In genomic region chr13:97208112-97208478, GRCm38 (mm10) we compare ENCODE assay signal across 10 mouse cellular contexts. TPM values are rescaled to one million over a fixed set of nuclear protein-coding genes. Genes with fewer than 3 reads are reported as not detected.
DNase-seq lines count a peak whose midpoint lies in the region; TF ChIP-seq lines count a peak whose summit lies in the region.
"Had no signal": no experiment of that assay in that cellular context is flagged by ENCODE, and none has a peak within 500 bp of the region (broad histone marks: within the 10 kb centered on the region; RNA-seq: fewer than 3 reads in every experiment).

No protein-coding gene starts in this region.

- no peak overlapping the region for H3K4me3 ChIP-seq in layer of hippocampus, adult 2 months
- H3K4me3 ChIP-seq in macrophage (ENCODE audit: inconsistent target) = no peak overlapping the region
- H3K4me3 ChIP-seq in gastrocnemius, adult 2 months = no peak overlapping the region
- H3K4me3 ChIP-seq: neural tube, embryonic 15.5 days had no signal

- H3K79me2 ChIP-seq in macrophage (ENCODE audit: inconsistent target) = no peaks in the 10 kb centered on the region

- no peak for DNase-seq in layer of hippocampus, adult 2 months (ENCODE audit: low spot score in 2 of 2)
- DNase-seq in layer of hippocampus, postnatal 36 days = no peak
- peak; percentile 79 for DNase-seq in ZHBTc4 (ENCODE audit: low read depth, low spot score)
- peak; percentile 88 for DNase-seq in thymus, postnatal 0 days (ENCODE audit: low spot score)
- no peak for DNase-seq in gastrocnemius, adult 2 months
- no peak for DNase-seq in embryo, embryonic 10.5 days (ENCODE audit: low spot score)
- DNase-seq in frontal cortex, adult 2 months (ENCODE audit: extremely low spot score in 1 of 2, low spot score in 1 of 2) = no peak
- DNase-seq: gastrocnemius, postnatal 25 days had no signal

- H3K27ac ChIP-seq in layer of hippocampus, adult 2 months = peak overlapping the region; percentile 32; the same call in 1 of the 2 replicates
- H3K27ac ChIP-seq in macrophage = peak overlapping the region; percentile 13; the same call in 1 of the 2 replicates
- H3K27ac ChIP-seq in gastrocnemius, adult 2 months = no peak overlapping the region
- H3K27ac ChIP-seq: neural tube, embryonic 15.5 days had no signal

- intact Hi-C loops in gastrocnemius, adult 2 months (cut with DNase I) = no loop called here

- WGBS in macrophage (ENCODE audit: missing documents) = 15% methylated on average over 7 of the region's 7 CpGs

- no peak for TF ChIP-seq CTCF in layer of hippocampus, adult 2 months (conservative IDR thresholded peaks at IDR 0.05)
- TF ChIP-seq CTCF in gastrocnemius, adult 2 months (IDR thresholded peaks at IDR 0.05) = no peak

- H3K36me3 ChIP-seq in macrophage (ENCODE audit: inconsistent target) = no peaks in the 10 kb centered on the region
- H3K36me3 ChIP-seq: neural tube, embryonic 15.5 days had no signal

RNA-seq across cellular contexts. Expression of gene Hexb, which starts 9.9 kb away (rescaled TPM):
- total RNA-seq in layer of hippocampus, adult 2 months (2021) = 100 to 1,000 TPM; 118 to 124 TPM
- total RNA-seq in layer of hippocampus, postnatal 36 days (2021) = 100 to 1,000 TPM; 117 to 122 TPM
- 10 to 100 TPM in 16 of 26 experiments, 1 to 10 TPM in 10; 4.6 to 48.1 (median 14.8) TPM for total RNA-seq in macrophage (2018; cell fraction: chromatin; rRNA removed)
- total RNA-seq in macrophage (2018; cell fraction: cytosol; rRNA removed) = 100 to 1,000 TPM in 24 of 26 experiments, 10 to 100 TPM in 2; 93.2 to 216 (median 132) TPM
- 100 to 1,000 TPM in 20 of 26 experiments, 10 to 100 TPM in 6; 27.6 to 165 (median 120) TPM for total RNA-seq in macrophage (2018; cell fraction: nucleus; rRNA removed)
- 132 to 213 TPM (median 194 TPM) in 3 replicates for polyA plus RNA-seq in macrophage (2018)
- polyA plus RNA-seq in thymus, postnatal 0 days (2015; fragmentation: Nextera tagmentation; extraction: Ambion mirVana) = 97.2 and 99.2 TPM in 2 replicates
- 10 to 100 TPM in 1 of 2 experiments, 1 to 10 TPM in 1; 7.6 to 10.9 TPM for total RNA-seq in gastrocnemius, adult 2 months (2021)
- polyA plus RNA-seq in frontal cortex, adult 2 months (2012; rRNA removed) = 108 and 160 TPM in 2 replicates

RNA-seq across cellular contexts. Expression of gene Enc1, which starts 32.8 kb away (rescaled TPM):
- 100 to 1,000 TPM; 744 to 746 TPM for total RNA-seq in layer of hippocampus, adult 2 months (2021)
- total RNA-seq in layer of hippocampus, postnatal 36 days (2021) = 100 to 1,000 TPM; 689 to 742 TPM
- total RNA-seq in macrophage (2018; cell fraction: chromatin; rRNA removed) = 10 to 100 TPM in 2 of 26 experiments, 1 to 10 TPM in 21, under 1 TPM in 3; 0.89 to 12.9 (median 2.6) TPM
- total RNA-seq in macrophage (2018; cell fraction: cytosol; rRNA removed) = 10 to 100 TPM in 12 of 26 experiments, 1 to 10 TPM in 14; 2.9 to 22.2 (median 7.3) TPM
- 10 to 100 TPM in 7 of 26 experiments, 1 to 10 TPM in 19; 3.0 to 22.6 (median 7.3) TPM for total RNA-seq in macrophage (2018; cell fraction: nucleus; rRNA removed)
- 8.5 to 16.0 TPM (median 15.6 TPM) in 3 replicates for polyA plus RNA-seq in macrophage (2018)
- polyA plus RNA-seq in thymus, postnatal 0 days (2015; fragmentation: Nextera tagmentation; extraction: Ambion mirVana) = 1.9 and 2.0 TPM in 2 replicates
- total RNA-seq in gastrocnemius, adult 2 months (2021) = 1 to 10 TPM; 1.1 to 4.8 TPM
- polyA plus RNA-seq in frontal cortex, adult 2 months (2012; rRNA removed) = 204 and 210 TPM in 2 replicates

Comparison
In these comparisons a context has a peak if more than half of its experiments do, and no peak if none do; other contexts are left out.
1. DNase-seq: peak in ZHBTc4 (single experiment) and thymus, postnatal 0 days (single experiment); none in layer of hippocampus, adult 2 months (0 of 2), layer of hippocampus, postnatal 36 days (0 of 2), gastrocnemius, adult 2 months (single experiment), embryo, embryonic 10.5 days (single experiment) and frontal cortex, adult 2 months (0 of 2).
2. RNA of gene Hexb, which starts 9.9 kb away (total RNA-seq): 118 to 124 TPM in layer of hippocampus, adult 2 months and 117 to 122 TPM in layer of hippocampus, postnatal 36 days; 7.6 to 10.9 TPM in gastrocnemius, adult 2 months; every median in the first group is over 4 times any median in the second.
3. RNA of gene Enc1, which starts 32.8 kb away (total RNA-seq): 744 to 746 TPM in layer of hippocampus, adult 2 months and 689 to 742 TPM in layer of hippocampus, postnatal 36 days; 1.1 to 4.8 TPM in gastrocnemius, adult 2 months; every median in the first group is over 100 times any median in the second.